Mouse (Mus musculus): ENCODE results near the gene Abca1. TPM values are rescaled to one million over a fixed set of nuclear protein-coding genes. Genes with fewer than 3 reads are reported as not detected.

The Abca1 gene
- polyA plus RNA-seq, 1 experiment from 2014 or later: 4.8 TPM

- no peak overlapping the region for H3K9ac ChIP-seq
- no peak for ATAC-seq (ENCODE audit: insufficient read depth, low FRiP score, low read depth)
- no peaks in the 10 kb centered on the region for H3K27me3 ChIP-seq (replicated peaks)
- no peak overlapping the region for H3K4me2 ChIP-seq
- H3K4me3 ChIP-seq (replicated peaks): no peak overlapping the region
- H3K27ac ChIP-seq: no peak overlapping the region; the same call in 1 of the 2 replicates
- peaks cover 4% of the 10 kb centered on the region; the same call in 1 of the 2 replicates for H3K4me1 ChIP-seq
- H3K36me3 ChIP-seq: no peaks in the 10 kb centered on the region
- H3K9me3 ChIP-seq: no peaks in the 10 kb centered on the region
Observed at GRCm38 (mm10) chr4:53117610-53118009, 42.1 kb downstream of the Abca1 start.

GRCm38 (mm10) chr4:53117076-53117475, 42.6 kb downstream of the Abca1 start:
- Histone ChIP-seq H3K4me1 (peaks cover 4% of the 10 kb centered on the region; the same call in 1 of the 2 replicates), H3K4me3 (replicated peaks) (no peak overlapping the region), H3K27ac (no peak overlapping the region), H3K4me2 (no peak overlapping the region), H3K27me3 (replicated peaks) (no peaks in the 10 kb centered on the region), H3K36me3 (no peaks in the 10 kb centered on the region), H3K9me3 (no peaks in the 10 kb centered on the region), H3K9ac (no peak overlapping the region)
- WGBS: 61% methylated on average over 5 of the region's 5 CpGs
- no peak for ATAC-seq (ENCODE audit: insufficient read depth, low FRiP score, low read depth)

GRCm38 (mm10) chr4:53115866-53116265, 43.8 kb downstream of the Abca1 start:
- 34% methylated on average over 3 of the region's 5 CpGs for WGBS
- no peaks in the 10 kb centered on the region for H3K36me3 ChIP-seq
- H3K27ac ChIP-seq: 0 out of 2 replicates have a peak overlapping the region, but pooled peaks have one; percentile 26
- peaks cover 4% of the 10 kb centered on the region; the same call in 1 of the 2 replicates for H3K4me1 ChIP-seq
- no peaks in the 10 kb centered on the region for H3K9me3 ChIP-seq
- no peaks in the 10 kb centered on the region for H3K27me3 ChIP-seq (replicated peaks)
- ATAC-seq (ENCODE audit: insufficient read depth, low FRiP score, low read depth): no peak
- H3K4me3 ChIP-seq (replicated peaks): no peak overlapping the region
- H3K4me2 ChIP-seq: no peak overlapping the region
- no peak overlapping the region for H3K9ac ChIP-seq

- H3K36me3 ChIP-seq: no peaks in the 10 kb centered on the region
- H3K27ac ChIP-seq: no peak overlapping the region
- H3K9ac ChIP-seq: no peak overlapping the region
- no peak overlapping the region for H3K4me2 ChIP-seq
- H3K9me3 ChIP-seq: no peaks in the 10 kb centered on the region
- H3K4me1 ChIP-seq: peaks cover 4% of the 10 kb centered on the region; the same call in 1 of the 2 replicates
- no peak for ATAC-seq (ENCODE audit: insufficient read depth, low FRiP score, low read depth)
- H3K27me3 ChIP-seq (replicated peaks): no peaks in the 10 kb centered on the region
- WGBS: 56% methylated on average over 4 of the region's 4 CpGs
- no peak overlapping the region for H3K4me3 ChIP-seq (replicated peaks)
Observed at GRCm38 (mm10) chr4:53115410-53115809, 44.3 kb downstream of the Abca1 start.

- Histone ChIP-seq H3K9ac (no peak overlapping the region), H3K9me3 (no peaks in the 10 kb centered on the region), H3K4me1 (peaks cover 8% of the 10 kb centered on the region; the same call in 1 of the 2 replicates), H3K27me3 (replicated peaks) (no peaks in the 10 kb centered on the region), H3K27ac (no peak overlapping the region), H3K36me3 (no peaks in the 10 kb centered on the region), H3K4me2 (no peak overlapping the region), H3K4me3 (replicated peaks) (no peak overlapping the region)
- WGBS: 52% methylated on average over 4 of the region's 4 CpGs
- ATAC-seq (ENCODE audit: insufficient read depth, low FRiP score, low read depth): peak; percentile 34; the same call in 1 of the 2 replicates
Observed at GRCm38 (mm10) chr4:53111919-53112355, 47.8 kb downstream of the Abca1 start.

- H3K27ac ChIP-seq: no peak overlapping the region
- no peaks in the 10 kb centered on the region for H3K36me3 ChIP-seq
- no peak overlapping the region for H3K4me2 ChIP-seq
- ATAC-seq (ENCODE audit: insufficient read depth, low FRiP score, low read depth): no peak
- no peaks in the 10 kb centered on the region for H3K9me3 ChIP-seq
- H3K9ac ChIP-seq: no peak overlapping the region
- H3K4me1 ChIP-seq: peaks cover 6% of the 10 kb centered on the region; the same call in 1 of the 2 replicates
- 35% methylated on average over 5 of the region's 5 CpGs for WGBS
- H3K4me3 ChIP-seq (replicated peaks): no peak overlapping the region
- H3K27me3 ChIP-seq (replicated peaks): no peaks in the 10 kb centered on the region
Observed at GRCm38 (mm10) chr4:53110356-53110755, 49.3 kb downstream of the Abca1 start.

- Histone ChIP-seq H3K9ac (no peak overlapping the region), H3K27ac (no peak overlapping the region), H3K27me3 (replicated peaks) (no peaks in the 10 kb centered on the region), H3K4me2 (no peak overlapping the region), H3K4me1 (peaks cover 5% of the 10 kb centered on the region; the same call in 1 of the 2 replicates), H3K9me3 (no peaks in the 10 kb centered on the region), H3K36me3 (no peaks in the 10 kb centered on the region), H3K4me3 (replicated peaks) (no peak overlapping the region)
- no peak for ATAC-seq (ENCODE audit: insufficient read depth, low FRiP score, low read depth)
- 59% methylated on average over 9 of the region's 9 CpGs for WGBS
Observed at GRCm38 (mm10) chr4:53109381-53109928, 50.2 kb downstream of the Abca1 start.

- ATAC-seq (ENCODE audit: insufficient read depth, low FRiP score, low read depth): no peak
- 54% methylated on average over 4 of the region's 4 CpGs for WGBS
- Histone ChIP-seq H3K9ac (no peak overlapping the region), H3K27me3 (replicated peaks) (no peaks in the 10 kb centered on the region), H3K4me3 (replicated peaks) (no peak overlapping the region), H3K9me3 (no peaks in the 10 kb centered on the region), H3K4me2 (no peak overlapping the region), H3K4me1 (peaks cover 5% of the 10 kb centered on the region; the same call in 1 of the 2 replicates), H3K27ac (no peak overlapping the region), H3K36me3 (no peaks in the 10 kb centered on the region)
Observed at GRCm38 (mm10) chr4:53108194-53108593, 51.5 kb downstream of the Abca1 start.

- WGBS: 88% methylated on average over 5 of the region's 5 CpGs
- Histone ChIP-seq H3K27ac (no peak overlapping the region), H3K4me1 (peaks cover 5% of the 10 kb centered on the region; the same call in 1 of the 2 replicates), H3K9me3 (no peaks in the 10 kb centered on the region), H3K9ac (no peak overlapping the region), H3K4me2 (no peak overlapping the region), H3K27me3 (replicated peaks) (no peaks in the 10 kb centered on the region), H3K36me3 (no peaks in the 10 kb centered on the region), H3K4me3 (replicated peaks) (no peak overlapping the region)
- no peak for ATAC-seq (ENCODE audit: insufficient read depth, low FRiP score, low read depth)
Observed at GRCm38 (mm10) chr4:53106732-53107131, 53.0 kb downstream of the Abca1 start.

GRCm38 (mm10) chr4:53106071-53106470, 53.6 kb downstream of the Abca1 start:
- Histone ChIP-seq H3K4me2 (no peak overlapping the region), H3K27ac (no peak overlapping the region), H3K4me1 (peaks cover 5% of the 10 kb centered on the region; the same call in 1 of the 2 replicates), H3K4me3 (replicated peaks) (no peak overlapping the region), H3K36me3 (no peaks in the 10 kb centered on the region), H3K9me3 (no peaks in the 10 kb centered on the region), H3K9ac (no peak overlapping the region), H3K27me3 (replicated peaks) (no peaks in the 10 kb centered on the region)
- no peak for ATAC-seq (ENCODE audit: insufficient read depth, low FRiP score, low read depth)
- WGBS: 76% methylated on average over 3 of the region's 3 CpGs

- Histone ChIP-seq H3K27me3 (replicated peaks) (no peaks in the 10 kb centered on the region), H3K4me1 (peaks cover 3% of the 10 kb centered on the region; the same call in 1 of the 2 replicates), H3K9ac (no peak overlapping the region), H3K4me2 (no peak overlapping the region), H3K36me3 (no peaks in the 10 kb centered on the region), H3K27ac (no peak overlapping the region), H3K9me3 (no peaks in the 10 kb centered on the region), H3K4me3 (replicated peaks) (no peak overlapping the region)
- 76% methylated on average over 3 of the region's 3 CpGs for whole genome bisulfite sequencing
- no peak for ATAC-seq (ENCODE audit: insufficient read depth, low FRiP score, low read depth)
Observed at GRCm38 (mm10) chr4:53104634-53105033, 55.1 kb downstream of the Abca1 start.

GRCm38 (mm10) chr4:53102529-53102928, 57.2 kb downstream of the Abca1 start:
- no peak overlapping the region for H3K27ac ChIP-seq
- no peak overlapping the region for H3K4me2 ChIP-seq
- H3K4me1 ChIP-seq: no peaks in the 10 kb centered on the region
- no peaks in the 10 kb centered on the region for H3K9me3 ChIP-seq
- no peak for ATAC-seq (ENCODE audit: insufficient read depth, low FRiP score, low read depth)
- no peaks in the 10 kb centered on the region for H3K36me3 ChIP-seq
- no peak overlapping the region for H3K4me3 ChIP-seq (replicated peaks)
- H3K27me3 ChIP-seq (replicated peaks): no peaks in the 10 kb centered on the region
- no peak overlapping the region for H3K9ac ChIP-seq
- 70% methylated on average over 7 of the region's 7 CpGs for WGBS
